Mouse (Mus musculus): Measurements from ENCODE around the gene Nectin1.

Nectin1 gene

GRCm38 (mm10) chr9:43813156-43813555, 69.4 kb downstream of the Nectin1 start:
- DNase-seq: no peak

GRCm38 (mm10) chr9:43822206-43822605, 78.4 kb downstream of the Nectin1 start:
- no peak for DNase-seq

- DNase-seq: no peak
These were observed 81.4 kb downstream of the Nectin1 start for GRCm38 (mm10) chr9:43825178-43825577.

GRCm38 (mm10) chr9:43826558-43827253, 82.9 kb downstream of the Nectin1 start:
- DNase-seq: no peak

- DNase-seq: no peak
These were observed 83.8 kb downstream of the Nectin1 start for GRCm38 (mm10) chr9:43827593-43827992.

GRCm38 (mm10) chr9:43828960-43829359, 85.2 kb downstream of the Nectin1 start:
- DNase-seq: no peak

- DNase-seq: no peak
These were observed 89.4 kb downstream of the Nectin1 start for GRCm38 (mm10) chr9:43833232-43833631.

GRCm38 (mm10) chr9:43834283-43834682, 90.5 kb downstream of the Nectin1 start:
- no peak for DNase-seq

GRCm38 (mm10) chr9:43838561-43838960, 94.8 kb downstream of the Nectin1 start:
- no peak for DNase-seq

GRCm38 (mm10) chr9:43842921-43843577, 99.3 kb downstream of the Nectin1 start:
- DNase-seq: no peak

GRCm38 (mm10) chr9:43843711-43844127, 99.9 kb downstream of the Nectin1 start:
- no peak for DNase-seq

GRCm38 (mm10) chr9:43845660-43846455, 102.1 kb downstream of the Nectin1 start:
- peak; percentile 35 for DNase-seq

- DNase-seq: no peak
These were observed 104.1 kb downstream of the Nectin1 start for GRCm38 (mm10) chr9:43847861-43848260.

GRCm38 (mm10) chr9:43850281-43850680, 106.5 kb downstream of the Nectin1 start:
- no peak for DNase-seq

GRCm38 (mm10) chr9:43851154-43851553, 107.4 kb downstream of the Nectin1 start:
- DNase-seq: no peak

GRCm38 (mm10) chr9:43855887-43856286, 112.1 kb downstream of the Nectin1 start:
- DNase-seq: no peak

Measured in cerebellum, adult 9-11 months (tissue).